Mouse (Mus musculus) MEL (cell line): Measurements from ENCODE around the gene Tmem87b. TPM values are rescaled to one million over a fixed set of nuclear protein-coding genes. Genes with fewer than 3 reads are reported as not detected.

ENCODE experiments used
- DNase-seq: peaks from one replicate; pipeline ENCODE4 v3.0.0; 2011; ENCODE audit warnings: low read depth, low spot score
- H3K27ac ChIP-seq: 2 replicates; pipeline ENCODE4 v1.5.1; 2012; ENCODE audit warnings: low read depth, mild to moderate bottlenecking, control low read depth, low read length, moderate library complexity; ENCODE audit not compliant: control insufficient read depth
- H3K27me3 ChIP-seq, 2 experiments: fragments of 150-350 bp in 1 of 2; sonication (generic) in 1 of 2; 2 replicates each; pipeline ENCODE4 v1.6.1; 2012; ENCODE audit warnings: low read length in 2 of 2, mild to moderate bottlenecking in 2 of 2, improper control_type of control experiment in 1 of 2, moderate library complexity in 1 of 2; ENCODE audit not compliant: insufficient read depth in 2 of 2, control insufficient read depth in 1 of 2
- H3K36me3 ChIP-seq, 2 experiments: 2 replicates each; pipeline ENCODE4 v1.6.1; 2012 to 2014; ENCODE audit warnings: low read length in 2 of 2, improper control_type of control experiment in 1 of 2, inconsistent platforms in 1 of 2, mild to moderate bottlenecking in 1 of 2; ENCODE audit not compliant: insufficient read depth in 2 of 2, control insufficient read depth in 1 of 2
- H3K4me1 ChIP-seq, 2 experiments: fragments of 150-350 bp in 1 of 2; sonication (generic) in 1 of 2; 2 replicates each; pipeline ENCODE4 v1.6.1; 2012; ENCODE audit warnings: low read length in 2 of 2, improper control_type of control experiment in 1 of 2, mild to moderate bottlenecking in 1 of 2; ENCODE audit not compliant: insufficient read depth in 2 of 2, control insufficient read depth in 1 of 2
- H3K4me3 ChIP-seq, 2 experiments: fragments of 150-350 bp in 1 of 2; sonication (generic) in 1 of 2; 2 replicates each; pipeline ENCODE4 v1.5.1; 2012; ENCODE audit warnings: low read depth in 2 of 2, low read length in 2 of 2, mild to moderate bottlenecking in 2 of 2, moderate library complexity in 2 of 2, control low read depth in 1 of 2, improper control_type of control experiment in 1 of 2; ENCODE audit not compliant: control insufficient read depth in 1 of 2, insufficient read depth in 1 of 2
- H3K79me2 ChIP-seq: 2 replicates; pipeline ENCODE4 v1.6.1; 2012; ENCODE audit warnings: mild to moderate bottlenecking, low read length, moderate library complexity; ENCODE audit not compliant: control insufficient read depth, poor library complexity, insufficient read depth
- H3K9ac ChIP-seq: 2 replicates; pipeline ENCODE4 v1.6.1; 2012; ENCODE audit warnings: low read depth, mild to moderate bottlenecking, control low read depth, low read length, moderate library complexity; ENCODE audit not compliant: control insufficient read depth, poor library complexity, severe bottlenecking
- H3K9me3 ChIP-seq: fragments of 150-350 bp; sonication (generic); replicated peaks from 2 replicates; pipeline ENCODE4 v1.6.1; 2012; ENCODE audit warnings: mild to moderate bottlenecking, low read length, improper control_type of control experiment, moderate library complexity; ENCODE audit not compliant: insufficient read depth
- CHD1 ChIP-seq: IDR thresholded peaks from 2 replicates; pipeline ENCODE4 v1.6.1; 2012; ENCODE audit warnings: low read depth, mild to moderate bottlenecking, inconsistent platforms, low read length, improper control_type of control experiment
- CHD2 ChIP-seq: IDR thresholded peaks from 2 replicates; pipeline ENCODE4 v1.6.1; 2011; ENCODE audit warnings: low read length, improper control_type of control experiment
- CTCF ChIP-seq, 3 experiments: IDR thresholded peaks in 2 of 3; conservative IDR thresholded peaks in 1 of 3; 2 replicates each; pipeline ENCODE4 v1.5.1; 2011 to 2012; ENCODE audit warnings: low read length in 3 of 3, low read depth in 2 of 3, mild to moderate bottlenecking in 2 of 3, improper control_type of control experiment in 1 of 3, inconsistent platforms in 1 of 3, mixed read lengths in 1 of 3, moderate library complexity in 1 of 3; ENCODE audit not compliant: control insufficient read depth in 1 of 3, insufficient read depth in 1 of 3, poor library complexity in 1 of 3, severe bottlenecking in 1 of 3
- EP300 ChIP-seq, 2 experiments: IDR thresholded peaks; 2 replicates each; pipeline ENCODE4 v1.6.1; 2011; ENCODE audit warnings: improper control_type of control experiment in 2 of 2, low read length in 2 of 2, low read depth in 1 of 2, mild to moderate bottlenecking in 1 of 2
- ETS1 ChIP-seq: IDR thresholded peaks from 2 replicates; pipeline ENCODE4 v1.6.1; 2012; ENCODE audit warnings: low read depth, mild to moderate bottlenecking, inconsistent platforms, low read length, improper control_type of control experiment, moderate library complexity
- GABPA ChIP-seq: IDR thresholded peaks from 2 replicates; pipeline ENCODE4 v1.6.1; 2012; ENCODE audit warnings: low read depth, mild to moderate bottlenecking, inconsistent platforms, low read length, improper control_type of control experiment, moderate library complexity
- GATA1 ChIP-seq: IDR thresholded peaks from 2 replicates; pipeline ENCODE4 v1.6.1; 2011; ENCODE audit warnings: low read depth, low read length, improper control_type of control experiment
- KAT2A ChIP-seq: conservative IDR thresholded peaks from 2 replicates; pipeline ENCODE4 v1.6.1; 2012; ENCODE audit warnings: low read depth, low read length, improper control_type of control experiment, inconsistent platforms
- MAX ChIP-seq: IDR thresholded peaks from 2 replicates; pipeline ENCODE4 v1.6.1; 2011; ENCODE audit warnings: low read length, improper control_type of control experiment
- MEF2A ChIP-seq: IDR thresholded peaks from 2 replicates; pipeline ENCODE4 v1.6.1; 2014; ENCODE audit warnings: low read depth, mild to moderate bottlenecking, inconsistent platforms, low read length, improper control_type of control experiment; ENCODE audit not compliant: poor library complexity, insufficient replicate concordance, severe bottlenecking; ENCODE audit errors: extremely low read depth
- MXI1 ChIP-seq: IDR thresholded peaks from 2 replicates; pipeline ENCODE4 v1.6.1; 2011; ENCODE audit warnings: mild to moderate bottlenecking, low read depth, low read length, improper control_type of control experiment
- MYB ChIP-seq: IDR thresholded peaks from 2 replicates; pipeline ENCODE4 v1.6.1; 2011; ENCODE audit warnings: mild to moderate bottlenecking, low read depth, low read length, improper control_type of control experiment
- MYC ChIP-seq: IDR thresholded peaks from 2 replicates; pipeline ENCODE4 v1.6.1; 2011; ENCODE audit warnings: low read depth, mild to moderate bottlenecking, low read length, improper control_type of control experiment, moderate library complexity
- NELFE ChIP-seq: IDR thresholded peaks from 2 replicates; pipeline ENCODE4 v1.6.1; 2011; ENCODE audit warnings: low read depth, low read length, improper control_type of control experiment
- NRF1 ChIP-seq: IDR thresholded peaks from 2 replicates; pipeline ENCODE4 v1.6.1; 2014; ENCODE audit warnings: low read depth, mild to moderate bottlenecking, inconsistent platforms, low read length, improper control_type of control experiment, moderate library complexity; ENCODE audit not compliant: poor library complexity, insufficient read depth, severe bottlenecking
- POLR2A ChIP-seq, 2 experiments: IDR thresholded peaks; 2 replicates each; pipeline ENCODE4 v1.6.1; 2011 to 2012; ENCODE audit warnings: low read length in 2 of 2, mild to moderate bottlenecking in 2 of 2, control low read depth in 1 of 2, improper control_type of control experiment in 1 of 2, low read depth in 1 of 2, moderate library complexity in 1 of 2; ENCODE audit not compliant: control insufficient read depth in 1 of 2, insufficient read depth in 1 of 2, poor library complexity in 1 of 2
- POLR2AphosphoS2 ChIP-seq: IDR thresholded peaks from 2 replicates; pipeline ENCODE4 v1.6.1; 2011; ENCODE audit warnings: low read length, improper control_type of control experiment
- POLR2AphosphoS5 ChIP-seq: IDR thresholded peaks from 2 replicates; pipeline ENCODE4 v1.6.1; 2012; ENCODE audit warnings: low read depth, borderline replicate concordance, mild to moderate bottlenecking, inconsistent platforms, low read length, moderate library complexity, mixed read lengths
- RAD21 ChIP-seq: IDR thresholded peaks from 2 replicates; pipeline ENCODE4 v1.6.1; 2011; ENCODE audit warnings: mild to moderate bottlenecking, low read depth, low read length, improper control_type of control experiment
- RCOR1 ChIP-seq: IDR thresholded peaks from 2 replicates; pipeline ENCODE4 v1.6.1; 2012; ENCODE audit warnings: low read depth, mild to moderate bottlenecking, inconsistent platforms, low read length, improper control_type of control experiment
- SIN3A ChIP-seq: IDR thresholded peaks from 2 replicates; pipeline ENCODE4 v1.6.1; 2012; ENCODE audit warnings: low read length, improper control_type of control experiment, inconsistent platforms
- SMC3 ChIP-seq: IDR thresholded peaks from 2 replicates; pipeline ENCODE4 v1.6.1; 2011; ENCODE audit warnings: low read depth, low read length, improper control_type of control experiment
- TBP ChIP-seq: IDR thresholded peaks from 2 replicates; pipeline ENCODE4 v1.8.0; 2011; ENCODE audit warnings: low read depth, low read length, improper control_type of control experiment
- USF1 ChIP-seq: IDR thresholded peaks from 2 replicates; pipeline ENCODE4 v1.6.1; 2014; ENCODE audit warnings: low read depth, mild to moderate bottlenecking, inconsistent platforms, low read length, improper control_type of control experiment, moderate library complexity
- ZC3H11A ChIP-seq: IDR thresholded peaks from 2 replicates; pipeline ENCODE4 v1.6.1; 2012; ENCODE audit warnings: low read depth, mild to moderate bottlenecking, inconsistent platforms, low read length, improper control_type of control experiment
- ZMIZ1 ChIP-seq: IDR thresholded peaks from 2 replicates; pipeline ENCODE4 v1.6.1; 2012; ENCODE audit warnings: low read depth, mild to moderate bottlenecking, inconsistent platforms, low read length, improper control_type of control experiment, moderate library complexity
- polyA plus RNA-seq, 2 experiments: library from polyadenylated mRNA; stranded (reverse) in 1 of 2; unstranded in 1 of 2; fragments of >175 nt in 1 of 2; fragments of >200 nt in 1 of 2; gene quantifications; 2 replicates each; pipeline versions ENCODE4 v1.2.1 to v1.2.4; 2012; ENCODE audit warnings: low replicate concordance in 2 of 2, low read depth in 1 of 2; ENCODE audit not compliant: insufficient read length in 2 of 2, insufficient read depth in 1 of 2, missing spikeins in 1 of 2
- total RNA-seq: library from RNA; depleted of rRNA; stranded (reverse); fragments of 300-350 nt; gene quantifications from 2 replicates; pipeline ENCODE4 v1.2.3, GENCODE M21; 2012

The Tmem87b gene
- total and polyA plus RNA-seq, 3 experiments = 3.9 to 4.8 TPM; not detected in 1

DNA sequence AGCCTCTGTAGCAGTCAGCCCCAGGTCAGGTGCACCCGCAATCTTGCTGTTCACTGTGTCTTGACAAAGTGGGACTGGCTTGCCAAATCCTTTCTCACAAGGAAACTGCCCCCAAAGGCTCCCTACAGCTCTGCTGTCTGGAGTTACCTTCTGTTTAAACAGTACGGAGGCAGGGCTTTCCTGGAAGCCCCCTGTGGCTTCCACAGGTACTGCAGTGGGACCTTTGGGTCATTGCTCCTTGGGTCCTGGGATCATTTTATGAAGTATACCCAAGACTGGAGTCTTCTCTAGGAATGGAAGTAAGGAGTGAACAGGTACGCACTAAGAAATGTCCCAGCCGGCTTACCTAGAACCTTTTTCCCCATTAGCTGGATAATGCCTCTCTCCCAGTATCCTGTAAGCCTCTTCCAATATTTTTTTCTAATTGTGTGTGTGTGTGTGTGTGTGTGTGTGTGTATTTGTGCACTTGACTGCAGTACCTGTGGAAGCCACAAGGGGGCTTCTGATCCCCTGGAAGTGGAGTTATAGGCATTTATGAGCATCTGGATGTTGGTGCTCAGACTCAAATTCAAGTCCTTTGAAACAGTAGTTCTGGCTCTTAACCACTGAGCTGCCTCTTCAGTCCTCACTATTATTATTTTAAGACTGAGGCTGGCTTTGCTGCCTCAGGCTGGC lies 72.9 kb downstream of the Tmem87b start:
- H3K36me3 ChIP-seq = no peaks in the 10 kb centered on the region
- H3K9ac ChIP-seq = no peak overlapping the region
- H3K79me2 ChIP-seq = no peaks in the 10 kb centered on the region
- H3K27me3 ChIP-seq = no peaks in the 10 kb centered on the region
- no peak overlapping the region for H3K4me3 ChIP-seq
- H3K9me3 ChIP-seq = no peaks in the 10 kb centered on the region
- H3K27ac ChIP-seq = no peak overlapping the region
- DNase-seq = peak; percentile 28
- TF ChIP-seq SMC3 (peak; percentile 50), RAD21 (peak; percentile 18), CTCF (IDR thresholded peaks at IDR 0.05 in 2 of 3, conservative IDR thresholded peaks at IDR 0.05 in 1 of 3; ENCODE audit: control insufficient read depth in 1 of 3, insufficient read depth in 1 of 3, low read depth in 2 of 3, low read length in 3 of 3, poor library complexity in 1 of 3, severe bottlenecking in 1 of 3) (peak; percentile 22 to 46 (median 37); a peak in 5 of 6 replicates), MYC (no peak)
- no peaks in the 10 kb centered on the region for H3K4me1 ChIP-seq

DNA sequence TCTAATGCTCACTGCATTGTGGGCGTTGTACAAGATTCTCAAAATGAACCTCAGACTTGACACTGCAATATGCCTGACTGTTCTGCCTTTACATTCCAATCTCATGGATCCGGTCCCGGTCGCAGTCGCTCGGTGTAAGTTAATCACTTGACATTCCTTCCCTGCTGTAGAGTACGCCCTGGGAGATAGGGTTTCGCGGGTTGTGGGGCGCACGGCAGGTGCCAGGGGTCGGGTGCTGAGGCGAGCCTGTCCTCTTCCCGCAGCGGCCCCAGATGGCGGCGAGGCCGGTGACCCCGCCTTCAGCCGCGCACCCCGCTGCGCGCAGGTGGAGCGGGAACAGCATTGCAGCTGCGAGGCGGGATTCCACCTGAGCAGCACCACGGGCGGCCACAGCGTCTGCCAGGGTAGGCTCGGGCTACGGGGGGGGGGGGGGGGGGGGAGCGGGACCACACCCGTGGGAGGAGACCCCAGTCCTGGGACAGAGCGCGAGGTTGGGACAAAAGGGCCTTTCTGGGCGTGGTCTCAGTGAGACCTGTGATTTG lies 74.3 kb downstream of the Tmem87b start:
- no peak overlapping the region for H3K4me3 ChIP-seq
- no peak for DNase-seq
- no peak overlapping the region for H3K27ac ChIP-seq

DNA sequence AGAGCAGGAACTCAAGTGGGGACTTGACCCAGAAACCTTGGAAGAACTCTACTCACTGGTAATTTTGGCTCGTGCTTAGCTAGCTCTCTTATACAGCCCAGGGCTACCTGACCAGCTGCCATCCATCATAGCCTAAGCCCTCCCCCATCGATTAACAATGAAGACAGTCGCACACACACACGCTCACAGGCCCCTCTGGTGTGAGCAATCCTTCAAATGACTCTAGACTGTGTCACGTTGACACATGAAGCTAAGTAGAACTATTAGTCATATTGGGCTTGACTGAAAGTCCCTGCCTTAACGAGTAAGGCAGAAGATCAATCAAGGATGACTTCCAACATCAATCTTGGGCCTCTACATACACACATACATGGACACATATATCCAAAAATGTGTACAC lies 84.9 kb downstream of the Tmem87b start:
- no peaks in the 10 kb centered on the region for H3K79me2 ChIP-seq
- no peaks in the 10 kb centered on the region for H3K36me3 ChIP-seq
- no peak overlapping the region for H3K9ac ChIP-seq
- H3K4me3 ChIP-seq = no peak overlapping the region
- no peak overlapping the region for H3K27ac ChIP-seq
- TF ChIP-seq POLR2A (IDR thresholded peaks at IDR 0.05; ENCODE audit: control insufficient read depth in 1 of 2, insufficient read depth in 1 of 2, low read depth in 1 of 2, low read length in 2 of 2, poor library complexity in 1 of 2) = no peak
- TF ChIP-seq GATA1 = no peak
- no peak for TF ChIP-seq NELFE
- no peak for TF ChIP-seq MYC
- no peak for TF ChIP-seq ETS1
- TF ChIP-seq MXI1 = no peak
- TF ChIP-seq NRF1 = no peak
- no peak for TF ChIP-seq SMC3
- no peak for TF ChIP-seq USF1
- TF ChIP-seq POLR2AphosphoS5 = no peak
- TF ChIP-seq MAX = no peak
- no peak for TF ChIP-seq ZC3H11A
- TF ChIP-seq POLR2AphosphoS2 = no peak
- no peak for TF ChIP-seq SIN3A
- no peak for TF ChIP-seq EP300 (IDR thresholded peaks at IDR 0.05; ENCODE audit: low read depth in 1 of 2, low read length in 2 of 2)
- TF ChIP-seq MYB = no peak
- no peak for TF ChIP-seq KAT2A
- TF ChIP-seq MEF2A = no peak
- no peak for TF ChIP-seq GABPA
- no peak for DNase-seq
- H3K27me3 ChIP-seq = peaks cover 2 to 4% of the 10 kb centered on the region in 2 experiments; a peak in 3 of 4 replicates
- no peaks in the 10 kb centered on the region for H3K9me3 ChIP-seq
- no peaks in the 10 kb centered on the region for H3K4me1 ChIP-seq

More for the DNA sequence above, 74.3 kb downstream of the Tmem87b start:
- H3K9ac ChIP-seq = no peak overlapping the region
- H3K4me1 ChIP-seq = no peaks in the 10 kb centered on the region
- no peaks in the 10 kb centered on the region for H3K27me3 ChIP-seq
- TF ChIP-seq EP300 (IDR thresholded peaks at IDR 0.05; ENCODE audit: low read depth in 1 of 2, low read length in 2 of 2) = no peak
- TF ChIP-seq TBP = no peak
- no peak for TF ChIP-seq POLR2A (IDR thresholded peaks at IDR 0.05; ENCODE audit: control insufficient read depth in 1 of 2, insufficient read depth in 1 of 2, low read depth in 1 of 2, low read length in 2 of 2, poor library complexity in 1 of 2)
- TF ChIP-seq RCOR1 = no peak
- TF ChIP-seq CHD2 = no peak
- TF ChIP-seq CHD1 = no peak
- no peak for TF ChIP-seq SMC3
- TF ChIP-seq GABPA = no peak
- TF ChIP-seq USF1 = no peak
- no peak for TF ChIP-seq ETS1
- TF ChIP-seq ZMIZ1 = no peak
- no peaks in the 10 kb centered on the region for H3K79me2 ChIP-seq
- no peaks in the 10 kb centered on the region for H3K9me3 ChIP-seq
- no peaks in the 10 kb centered on the region for H3K36me3 ChIP-seq
